Mouse (Mus musculus): ENCODE measurements around the gene Opn4. TPM values are rescaled to one million over a fixed set of nuclear protein-coding genes. Genes with fewer than 3 reads are reported as not detected.

Opn4 gene
- polyA plus RNA-seq, 1 experiment from 2014 or later, result 0.34 TPM

- no peak for ATAC-seq
- Histone ChIP-seq H3K4me1 (ENCODE audit: control insufficient read depth, insufficient read depth, low read length) (no peaks in the 10 kb centered on the region), H3K4me3 (ENCODE audit: low read length) (no peak overlapping the region), H3K27me3 (replicated peaks; ENCODE audit: control insufficient read depth, insufficient read depth, low read length) (no peaks in the 10 kb centered on the region), H3K36me3 (ENCODE audit: control insufficient read depth, insufficient read depth, low read length) (no peaks in the 10 kb centered on the region), H3K9me3 (ENCODE audit: control insufficient read depth, low read length) (no peaks in the 10 kb centered on the region), H3K4me2 (ENCODE audit: low read depth, low read length) (no peak overlapping the region), H3K9ac (ENCODE audit: low read depth, low read length) (no peak overlapping the region), H3K27ac (ENCODE audit: low read length) (no peak overlapping the region)
- WGBS, result 60% methylated on average over 3 of the region's 3 CpGs
Measured at GRCm38 (mm10) chr14:34554047-34554446, 45.9 kb downstream of the Opn4 start.

DNA sequence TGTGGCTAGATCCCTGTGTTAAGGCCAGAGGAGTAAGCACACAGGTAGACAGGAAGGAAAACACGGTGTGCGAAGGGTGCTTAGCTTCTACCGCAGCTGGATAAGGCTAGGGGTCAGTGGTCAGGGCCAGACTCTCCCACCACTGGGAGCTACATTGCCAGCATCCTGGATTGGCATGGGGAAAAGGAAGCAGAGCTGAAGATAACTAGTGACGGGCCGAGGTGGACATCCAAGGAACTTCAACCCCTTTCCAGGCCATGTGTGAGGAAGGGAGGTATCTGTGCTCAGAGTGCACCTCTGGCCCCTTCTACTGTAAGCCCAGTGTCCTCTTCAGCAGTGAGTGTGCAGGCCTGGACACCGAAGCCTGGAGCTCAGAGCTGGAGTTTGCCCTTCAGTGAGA, 46.5 kb downstream of the Opn4 start:
- 86% methylated on average over 6 of the region's 6 CpGs for WGBS
- Histone ChIP-seq H3K27me3 (replicated peaks; ENCODE audit: control insufficient read depth, insufficient read depth, low read length) (no peaks in the 10 kb centered on the region), H3K9ac (ENCODE audit: low read depth, low read length) (no peak overlapping the region), H3K9me3 (ENCODE audit: control insufficient read depth, low read length) (no peaks in the 10 kb centered on the region), H3K4me1 (ENCODE audit: control insufficient read depth, insufficient read depth, low read length) (no peaks in the 10 kb centered on the region; the same call in 1 of the 2 replicates), H3K27ac (ENCODE audit: low read length) (no peak overlapping the region), H3K4me2 (ENCODE audit: low read depth, low read length) (no peak overlapping the region), H3K36me3 (ENCODE audit: control insufficient read depth, insufficient read depth, low read length) (no peaks in the 10 kb centered on the region), H3K4me3 (ENCODE audit: low read length) (no peak overlapping the region)
- no peak for ATAC-seq

DNA sequence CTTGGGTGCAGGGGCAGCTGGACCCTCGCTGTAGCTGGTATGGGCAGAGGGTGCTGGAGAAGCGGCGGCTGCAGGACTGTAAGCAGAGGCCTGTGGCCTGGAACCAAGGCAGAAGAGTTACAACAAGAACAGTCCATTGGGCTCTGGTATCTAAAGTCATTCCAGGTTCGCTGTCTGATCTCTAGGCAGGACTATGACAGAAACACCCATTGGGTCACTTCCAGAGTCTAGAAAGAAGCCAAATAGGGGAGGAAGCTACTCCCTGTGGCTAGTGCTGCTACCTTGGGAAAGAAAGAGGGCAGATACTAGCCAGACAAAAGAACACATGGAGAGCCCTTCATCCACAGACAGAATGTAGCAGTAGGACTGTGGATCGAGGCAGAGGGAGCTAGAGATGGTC, 47.7 kb downstream of the Opn4 start:
- Histone ChIP-seq H3K9ac (ENCODE audit: low read depth, low read length) (no peak overlapping the region), H3K9me3 (ENCODE audit: control insufficient read depth, low read length) (no peaks in the 10 kb centered on the region), H3K27me3 (replicated peaks; ENCODE audit: control insufficient read depth, insufficient read depth, low read length) (no peaks in the 10 kb centered on the region), H3K4me1 (ENCODE audit: control insufficient read depth, insufficient read depth, low read length) (no peaks in the 10 kb centered on the region; the same call in 1 of the 2 replicates), H3K27ac (ENCODE audit: low read length) (no peak overlapping the region), H3K4me2 (ENCODE audit: low read depth, low read length) (no peak overlapping the region), H3K36me3 (ENCODE audit: control insufficient read depth, insufficient read depth, low read length) (no peaks in the 10 kb centered on the region), H3K4me3 (ENCODE audit: low read length) (no peak overlapping the region)
- ATAC-seq, result no peak
- 90% methylated on average over 5 of the region's 5 CpGs for WGBS

GRCm38 (mm10) chr14:34549004-34549671, 50.8 kb downstream of the Opn4 start:
- Histone ChIP-seq H3K36me3 (ENCODE audit: control insufficient read depth, insufficient read depth, low read length) (no peaks in the 10 kb centered on the region), H3K4me1 (ENCODE audit: control insufficient read depth, insufficient read depth, low read length) (peaks cover 5% of the 10 kb centered on the region; the same call in 1 of the 2 replicates), H3K27me3 (replicated peaks; ENCODE audit: control insufficient read depth, insufficient read depth, low read length) (no peaks in the 10 kb centered on the region; the same call in 1 of the 2 replicates), H3K27ac (ENCODE audit: low read length) (peak overlapping the region; percentile 84), H3K4me3 (ENCODE audit: low read length) (peak overlapping the region; percentile 70), H3K4me2 (ENCODE audit: low read depth, low read length) (peak overlapping the region; percentile 87), H3K9ac (ENCODE audit: low read depth, low read length) (peak overlapping the region; percentile 82), H3K9me3 (ENCODE audit: control insufficient read depth, low read length) (no peaks in the 10 kb centered on the region)
- ATAC-seq, result peak; percentile 96
- under 1% methylated on average over 55 of the region's 55 CpGs for WGBS

GRCm38 (mm10) chr14:34548391-34549001, 51.4 kb downstream of the Opn4 start:
- Histone ChIP-seq H3K4me2 (ENCODE audit: low read depth, low read length) (peak overlapping the region; percentile 87), H3K9me3 (ENCODE audit: control insufficient read depth, low read length) (no peaks in the 10 kb centered on the region), H3K4me3 (ENCODE audit: low read length) (peak overlapping the region; percentile 70), H3K9ac (ENCODE audit: low read depth, low read length) (peak overlapping the region; percentile 82), H3K4me1 (ENCODE audit: control insufficient read depth, insufficient read depth, low read length) (peaks cover 5% of the 10 kb centered on the region; the same call in 1 of the 2 replicates), H3K27me3 (replicated peaks; ENCODE audit: control insufficient read depth, insufficient read depth, low read length) (no peaks in the 10 kb centered on the region; the same call in 1 of the 2 replicates), H3K27ac (ENCODE audit: low read length) (peak overlapping the region; percentile 84), H3K36me3 (ENCODE audit: control insufficient read depth, insufficient read depth, low read length) (no peaks in the 10 kb centered on the region)
- 1% methylated on average over 27 of the region's 27 CpGs for WGBS
- ATAC-seq, result peak; percentile 46

DNA sequence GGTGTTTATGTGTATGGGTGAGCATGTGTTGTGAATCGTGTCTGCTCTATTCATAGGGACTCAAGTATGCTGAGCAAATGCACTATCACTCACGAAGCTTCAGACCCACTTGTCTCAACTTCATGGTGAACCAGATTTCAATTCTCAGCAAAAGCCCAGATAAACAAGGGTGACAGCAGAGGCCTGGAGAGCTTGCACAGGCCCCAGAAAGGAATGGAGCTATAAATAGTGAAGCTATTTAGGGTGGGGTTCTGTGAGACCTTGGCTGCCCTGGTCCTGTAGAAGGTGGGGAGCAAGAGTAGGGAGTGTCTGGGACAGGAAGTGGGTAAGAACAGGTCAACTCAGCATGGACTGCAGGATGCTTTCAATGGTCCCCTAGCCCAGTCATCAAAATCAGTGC, 55.4 kb downstream of the Opn4 start:
- Histone ChIP-seq H3K9me3 (ENCODE audit: control insufficient read depth, low read length) (no peaks in the 10 kb centered on the region), H3K9ac (ENCODE audit: low read depth, low read length) (no peak overlapping the region), H3K4me2 (ENCODE audit: low read depth, low read length) (no peak overlapping the region), H3K4me1 (ENCODE audit: control insufficient read depth, insufficient read depth, low read length) (peaks cover 5% of the 10 kb centered on the region; the same call in 1 of the 2 replicates), H3K27ac (ENCODE audit: low read length) (peak overlapping the region; percentile 49; the same call in 1 of the 2 replicates), H3K4me3 (ENCODE audit: low read length) (no peak overlapping the region), H3K27me3 (replicated peaks; ENCODE audit: control insufficient read depth, insufficient read depth, low read length) (peaks cover 2% of the 10 kb centered on the region; the same call in 1 of the 2 replicates), H3K36me3 (ENCODE audit: control insufficient read depth, insufficient read depth, low read length) (no peaks in the 10 kb centered on the region)
- 40% methylated on average over 2 of the region's 2 CpGs for WGBS
- ATAC-seq, result no peak

- peak overlapping the region; percentile 49 for H3K27ac ChIP-seq (ENCODE audit: low read length)
- H3K9me3 ChIP-seq (ENCODE audit: control insufficient read depth, low read length), result no peaks in the 10 kb centered on the region
- peaks cover 5% of the 10 kb centered on the region; the same call in 1 of the 2 replicates for H3K4me1 ChIP-seq (ENCODE audit: control insufficient read depth, insufficient read depth, low read length)
- WGBS, result 89% methylated on average over 6 of the region's 6 CpGs
- H3K9ac ChIP-seq (ENCODE audit: low read depth, low read length), result no peak overlapping the region
- no peak overlapping the region for H3K4me2 ChIP-seq (ENCODE audit: low read depth, low read length)
- H3K27me3 ChIP-seq (replicated peaks; ENCODE audit: control insufficient read depth, insufficient read depth, low read length), result peaks cover 2% of the 10 kb centered on the region; the same call in 1 of the 2 replicates
- H3K36me3 ChIP-seq (ENCODE audit: control insufficient read depth, insufficient read depth, low read length), result no peaks in the 10 kb centered on the region
- no peak for ATAC-seq
- no peak overlapping the region for H3K4me3 ChIP-seq (ENCODE audit: low read length)
Measured at GRCm38 (mm10) chr14:34544001-34544400, 55.9 kb downstream of the Opn4 start.

DNA sequence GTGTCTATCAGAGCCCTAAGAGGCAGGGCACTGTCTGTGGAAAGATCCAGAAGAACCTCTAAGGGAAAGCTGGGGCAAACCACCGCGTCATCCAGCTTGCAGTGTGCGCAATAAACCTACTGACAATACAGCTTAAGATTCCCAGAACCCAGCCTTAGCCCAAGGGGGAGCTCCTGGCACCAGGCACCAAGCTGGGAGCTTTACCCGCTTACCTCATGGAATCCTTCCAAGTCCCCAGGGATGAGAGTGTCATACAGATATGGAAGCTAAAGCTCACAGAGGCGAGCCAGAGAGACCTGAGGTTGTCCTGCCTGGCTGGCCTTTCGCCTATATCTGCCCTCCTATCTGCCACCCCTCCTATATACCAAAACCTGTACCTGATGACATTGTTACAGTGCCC, 56.3 kb downstream of the Opn4 start:
- ATAC-seq, result no peak
- no peak overlapping the region for H3K4me2 ChIP-seq (ENCODE audit: low read depth, low read length)
- no peaks in the 10 kb centered on the region for H3K36me3 ChIP-seq (ENCODE audit: control insufficient read depth, insufficient read depth, low read length)
- H3K9me3 ChIP-seq (ENCODE audit: control insufficient read depth, low read length), result no peaks in the 10 kb centered on the region
- H3K4me3 ChIP-seq (ENCODE audit: low read length), result no peak overlapping the region
- no peak overlapping the region for H3K9ac ChIP-seq (ENCODE audit: low read depth, low read length)
- 79% methylated on average over 6 of the region's 6 CpGs for WGBS
- peak overlapping the region; percentile 49 for H3K27ac ChIP-seq (ENCODE audit: low read length)
- H3K4me1 ChIP-seq (ENCODE audit: control insufficient read depth, insufficient read depth, low read length), result peaks cover 5% of the 10 kb centered on the region; the same call in 1 of the 2 replicates
- peaks cover 2% of the 10 kb centered on the region; the same call in 1 of the 2 replicates for H3K27me3 ChIP-seq (replicated peaks; ENCODE audit: control insufficient read depth, insufficient read depth, low read length)

DNA sequence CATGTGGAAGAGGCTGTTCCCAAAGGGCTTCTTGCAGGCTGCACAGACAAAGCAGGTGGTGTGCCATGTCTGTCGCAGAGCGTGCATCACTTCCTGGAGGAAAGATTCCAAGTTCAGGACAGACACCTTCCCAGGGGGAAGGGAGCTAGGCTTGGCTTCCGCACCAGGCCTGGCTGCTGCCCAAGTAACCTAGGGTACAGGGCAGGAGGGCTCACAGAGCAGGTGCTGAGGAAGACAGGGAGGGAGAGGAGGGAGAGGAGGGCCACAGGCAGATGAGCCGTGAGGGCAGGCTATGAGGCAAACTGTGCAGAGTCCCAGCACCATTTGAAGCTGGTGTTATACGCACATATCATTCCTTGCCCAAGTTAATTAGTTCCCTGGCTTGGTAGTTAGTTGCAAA, 58.0 kb downstream of the Opn4 start:
- WGBS, result 88% methylated on average over 5 of the region's 5 CpGs
- Histone ChIP-seq H3K4me3 (ENCODE audit: low read length) (no peak overlapping the region), H3K36me3 (ENCODE audit: control insufficient read depth, insufficient read depth, low read length) (no peaks in the 10 kb centered on the region), H3K27ac (ENCODE audit: low read length) (0 out of 2 replicates have a peak overlapping the region, but pooled peaks have one; percentile 3), H3K4me1 (ENCODE audit: control insufficient read depth, insufficient read depth, low read length) (0 out of 2 replicates have a peak, but pooled peaks cover 5% of the 10 kb centered on the region), H3K9me3 (ENCODE audit: control insufficient read depth, low read length) (no peaks in the 10 kb centered on the region), H3K27me3 (replicated peaks; ENCODE audit: control insufficient read depth, insufficient read depth, low read length) (peaks cover 2% of the 10 kb centered on the region; the same call in 1 of the 2 replicates), H3K9ac (ENCODE audit: low read depth, low read length) (no peak overlapping the region), H3K4me2 (ENCODE audit: low read depth, low read length) (no peak overlapping the region)
- ATAC-seq, result no peak

Data from intestine, embryonic 16.5 days (tissue).